Mouse (Mus musculus) C2C12 (cell line): ENCODE measurements at regions not wholly inside any gene's neighbourhood (a gene's known extent, or its start where the extent isn't known, plus 50 kb on each side); places are given as distances from the start of the nearest gene placed in this dataset.

Experiments used
- CEBPB ChIP-seq: IDR thresholded peaks from one replicate; pipeline ENCODE4 v1.6.1; 2011; ENCODE audit warnings: low read depth, mild to moderate bottlenecking, control low read depth, moderate library complexity
- CTCF ChIP-seq: IDR thresholded peaks from one replicate; pipeline ENCODE4 v1.5.1; 2011; ENCODE audit not compliant: control insufficient read depth, insufficient read depth, insufficient read length
- FOSL1 ChIP-seq: IDR thresholded peaks from one replicate; pipeline ENCODE4 v1.8.0; 2011; ENCODE audit warnings: mild to moderate bottlenecking, low read length; ENCODE audit not compliant: poor library complexity, insufficient read depth, severe bottlenecking
- MAX ChIP-seq: IDR thresholded peaks from one replicate; pipeline ENCODE4 v1.6.1; 2011; ENCODE audit warnings: mild to moderate bottlenecking, control low read depth
- MYOD1 ChIP-seq: IDR thresholded peaks from one replicate; pipeline ENCODE4 v1.6.1; 2011; ENCODE audit warnings: low read depth; ENCODE audit not compliant: control insufficient read depth, insufficient read length
- MYOG ChIP-seq: IDR thresholded peaks from one replicate; pipeline ENCODE4 v1.6.1; 2011; ENCODE audit not compliant: control insufficient read depth, insufficient read length; ENCODE audit errors: extremely low read depth
- USF1 ChIP-seq: IDR thresholded peaks from one replicate; pipeline ENCODE4 v1.6.1; 2011; ENCODE audit warnings: low read depth, mild to moderate bottlenecking, control low read depth, moderate library complexity

- TF ChIP-seq CTCF = no peak
- TF ChIP-seq FOSL1 = no peak
- no peak for TF ChIP-seq USF1
- TF ChIP-seq MAX = no peak
- no peak for TF ChIP-seq MYOD1
- no peak for TF ChIP-seq MYOG
- TF ChIP-seq CEBPB = no peak
Measured at GRCm38 (mm10) chr14:89639322-89639721, 1168.1 kb upstream of the Pcdh20 start.
